In genomic region chr10:53801048-53801641, GRCm38 (mm10) we compare ENCODE assay signal across 26 mouse cellular contexts. TPM values are rescaled to one million over a fixed set of nuclear protein-coding genes. Genes with fewer than 3 reads are reported as not detected.
DNase-seq lines count a peak whose midpoint lies in the region; ATAC-seq and TF ChIP-seq lines count a peak whose summit lies in the region.
"Had no signal": no experiment of that assay in that cellular context is flagged by ENCODE, and none has a peak within 500 bp of the region (broad histone marks: within the 10 kb centered on the region; RNA-seq: fewer than 3 reads in every experiment).

No protein-coding gene starts in this region.

- H3K4me1 ChIP-seq in liver, adult 2 months (ENCODE audit: control insufficient read depth, insufficient read depth, low read length): no peaks in the 10 kb centered on the region
- no peaks in the 10 kb centered on the region for H3K4me1 ChIP-seq in liver, postnatal 0 days (ENCODE audit: insufficient read depth)
- H3K4me1 ChIP-seq: embryonic facial prominence, embryonic 12.5 days; forebrain, embryonic 12.5 days; hindbrain, embryonic 10.5 days; liver, embryonic 12.5 days; midbrain, embryonic 15.5 days had no signal

- no peaks in the 10 kb centered on the region for H3K9me3 ChIP-seq in liver, postnatal 0 days (ENCODE audit: low read length)
- H3K9me3 ChIP-seq: embryonic facial prominence, embryonic 12.5 days; forebrain, embryonic 12.5 days; hindbrain, embryonic 10.5 days; limb, embryonic 12.5 days; liver, embryonic 12.5 days; midbrain, embryonic 15.5 days had no signal

- no peaks in the 10 kb centered on the region for H3K36me3 ChIP-seq in liver, adult 2 months (ENCODE audit: control insufficient read depth, insufficient read depth, low read length)
- H3K36me3 ChIP-seq in liver, postnatal 0 days (replicated peaks; ENCODE audit: insufficient read depth, low read length): no peaks in the 10 kb centered on the region
- H3K36me3 ChIP-seq: embryonic facial prominence, embryonic 12.5 days; forebrain, embryonic 12.5 days; hindbrain, embryonic 10.5 days; limb, embryonic 12.5 days; liver, embryonic 12.5 days; midbrain, embryonic 15.5 days had no signal

- H3K9ac ChIP-seq in liver, adult 2 months (ENCODE audit: low read depth, low read length): no peak overlapping the region
- no peak overlapping the region for H3K9ac ChIP-seq in liver, postnatal 0 days (replicated peaks)
- H3K9ac ChIP-seq: embryonic facial prominence, embryonic 12.5 days; forebrain, embryonic 12.5 days; limb, embryonic 12.5 days; liver, embryonic 12.5 days; midbrain, embryonic 15.5 days had no signal

- WGBS in liver, adult 2 months: 65% methylated on average over 7 of the region's 7 CpGs
- WGBS in liver, postnatal 0 days (ENCODE audit: insufficient replicate concordance): 58% methylated on average over 7 of the region's 7 CpGs

- no peak overlapping the region for H3K27ac ChIP-seq in liver, adult 2 months (replicated peaks; ENCODE audit: insufficient read depth, low read depth, low read length)
- no peak overlapping the region for H3K27ac ChIP-seq in liver, postnatal 0 days (ENCODE audit: low read depth)
- H3K27ac ChIP-seq: embryonic facial prominence, embryonic 12.5 days; forebrain, embryonic 12.5 days; gastrocnemius, adult 2 months; hindbrain, embryonic 10.5 days; hindbrain, postnatal 0 days; limb, embryonic 12.5 days; liver, embryonic 12.5 days; midbrain, embryonic 15.5 days; stomach, postnatal 0 days had no signal

- H3K79me2 ChIP-seq in liver, adult 2 months (ENCODE audit: control insufficient read depth, insufficient read depth, low read length): no peaks in the 10 kb centered on the region

- no peak for TF ChIP-seq POLR2A in liver, adult 2 months (IDR thresholded peaks at IDR 0.05; ENCODE audit: extremely low read depth, insufficient read depth, low read length)

- H3K4me3 ChIP-seq in liver, adult 2 months (ENCODE audit: insufficient read depth, low read depth, low read length): no peak overlapping the region
- H3K4me3 ChIP-seq in liver, postnatal 0 days (ENCODE audit: low read depth, low read length): no peak overlapping the region
- H3K4me3 ChIP-seq: embryonic facial prominence, embryonic 12.5 days; forebrain, embryonic 12.5 days; gastrocnemius, adult 2 months; hindbrain, embryonic 10.5 days; limb, embryonic 12.5 days; liver, embryonic 12.5 days; midbrain, embryonic 15.5 days had no signal

- no peak for TF ChIP-seq CTCF in liver, adult 2 months (IDR thresholded peaks at IDR 0.05; ENCODE audit: low read depth, low read length)
- no peak for TF ChIP-seq CTCF in liver, postnatal 0 days (IDR thresholded peaks at IDR 0.05; ENCODE audit: low read depth)

- no peaks in the 10 kb centered on the region for H3K27me3 ChIP-seq in liver, adult 2 months (ENCODE audit: control insufficient read depth, insufficient read depth, low read length)
- no peaks in the 10 kb centered on the region for H3K27me3 ChIP-seq in liver, postnatal 0 days (ENCODE audit: insufficient read depth, low read length)
- H3K27me3 ChIP-seq: embryonic facial prominence, embryonic 12.5 days; forebrain, embryonic 12.5 days; limb, embryonic 12.5 days; liver, embryonic 12.5 days; midbrain, embryonic 15.5 days; Patski had no signal

- no peak overlapping the region for H3K4me2 ChIP-seq in liver, postnatal 0 days (ENCODE audit: low read depth, low read length)
- H3K4me2 ChIP-seq: embryonic facial prominence, embryonic 12.5 days; forebrain, embryonic 12.5 days; heart, embryonic 11.5 days; limb, embryonic 12.5 days; liver, embryonic 12.5 days; midbrain, embryonic 15.5 days had no signal

- ATAC-seq in liver, postnatal 0 days: no peak
- ATAC-seq in monocyte, adult 5-6 weeks (replicated peaks; ENCODE audit: insufficient number of reproducible peaks, low FRiP score, low TSS enrichment, poor library complexity, severe bottlenecking): no peak
- ATAC-seq: hindbrain, postnatal 0 days; intestine, postnatal 0 days; liver, embryonic 12.5 days; midbrain, embryonic 15.5 days; Patski had no signal

- no peak for TF ChIP-seq EP300 in liver, postnatal 0 days (IDR thresholded peaks at IDR 0.05; ENCODE audit: low read depth)

- DNase-seq in liver, adult 2 months (ENCODE audit: extremely low read depth, low read depth, low spot score): peak; percentile 10
- no peak for DNase-seq in liver, postnatal 0 days
- peak; percentile 31 for DNase-seq in embryo, embryonic 10.5 days (ENCODE audit: low spot score)
- peak; percentile 29 to 73 for DNase-seq in kidney, adult 8-10 months
- peak; percentile 48 for DNase-seq in kidney, postnatal 14 days
- DNase-seq in adrenal gland, postnatal 36 days: no peak
- no peak for DNase-seq in heart, postnatal 4 days
- DNase-seq: adrenal gland, adult 2 months; cerebellum, adult 18-20 months; cerebellum, postnatal 25 days; gastrocnemius, adult 2 months; lung, adult 2 months; lung, postnatal 4 days; thymus, adult 2 months had no signal

RNA-seq across cellular contexts. Expression of gene Fam184a, which starts 50.2 kb away (rescaled TPM):
- total RNA-seq in liver, adult 2 months (2014; rRNA removed): 0.65 and 0.81 TPM in 2 replicates
- 0.04 and 0.13 TPM in 2 replicates for polyA plus RNA-seq in liver, adult 2 months (2012; rRNA removed)
- 0.05 and 0.06 TPM in 2 replicates for polyA plus RNA-seq in liver, postnatal 0 days (2015; fragmentation: Nextera tagmentation; extraction: Ambion mirVana)
- 1 to 10 TPM; 1.3 to 2.0 TPM for total RNA-seq in adrenal gland, postnatal 36 days (2021)
- 1 to 10 TPM; 5.3 to 5.4 TPM for total RNA-seq in heart, postnatal 4 days (2021)
- total RNA-seq in monocyte, adult 5-6 weeks (2017): 3.4 to 14.7 TPM (median 7.1 TPM) in 3 replicates

Comparison
In these comparisons a context has a peak if more than half of its experiments do, and no peak if none do; other contexts are left out.
1. DNase-seq: peak in liver, adult 2 months (single experiment), embryo, embryonic 10.5 days (single experiment), kidney, adult 8-10 months (2 of 2) and kidney, postnatal 14 days (single experiment); none in liver, postnatal 0 days (single experiment), adrenal gland, postnatal 36 days (0 of 2) and heart, postnatal 4 days (single experiment).